Mouse (Mus musculus): ENCODE results near the gene Cmtm2b. TPM values are rescaled to one million over a fixed set of nuclear protein-coding genes. Genes with fewer than 3 reads are reported as not detected.

Cmtm2b gene
- total RNA-seq, 1 experiment = not detected

- Histone ChIP-seq H3K27ac (ENCODE audit: insufficient read depth, low read depth, low read length, poor library complexity, severe bottlenecking) (no peak overlapping the region), H3K9me3 (ENCODE audit: control insufficient read depth, insufficient read depth, low read depth, low read length) (no peaks in the 10 kb centered on the region), H3K36me3 (ENCODE audit: control insufficient read depth, insufficient read depth, low read length, poor library complexity, severe bottlenecking) (no peaks in the 10 kb centered on the region; the same call in 1 of the 2 replicates), H3K4me3 (ENCODE audit: insufficient read depth in 1 of 2, low read depth in 1 of 2, low read length in 2 of 2, poor library complexity in 1 of 2, severe bottlenecking in 1 of 2) (no peak overlapping the region), H3K4me1 (ENCODE audit: control insufficient read depth in 2 of 2, insufficient read depth in 2 of 2, low read length in 2 of 2, poor library complexity in 1 of 2) (peaks cover 5 to 21% of the 10 kb centered on the region in 2 experiments), H3K9ac (ENCODE audit: insufficient read depth, low read depth, low read length, poor library complexity, severe bottlenecking) (no peak overlapping the region)
- TF ChIP-seq MAFK (IDR thresholded peaks at IDR 0.05; ENCODE audit: insufficient read depth, low read depth, low read length) = no peak
- TF ChIP-seq CHD2 (IDR thresholded peaks at IDR 0.05; ENCODE audit: low read depth, low read length) = no peak
- TF ChIP-seq HCFC1 (IDR thresholded peaks at IDR 0.05; ENCODE audit: borderline replicate concordance, insufficient read depth, low read length) = no peak
- no peak for TF ChIP-seq ZNF384 (IDR thresholded peaks at IDR 0.05; ENCODE audit: low read depth, low read length)
- DNase-seq (ENCODE audit: low read depth, low spot score) = no peak
- in situ Hi-C loops (cut with MboI; ENCODE audit: low sequenced_read_pairs in 2 of 2, unreplicated experiment in 2 of 2) = no loop called here
Measured at GRCm38 (mm10) chr8:104376669-104377068, 54.6 kb downstream of the Cmtm2b start.

GRCm38 (mm10) chr8:104379301-104379836 lies 57.3 kb downstream of the Cmtm2b start:
- no peak overlapping the region for H3K9ac ChIP-seq (ENCODE audit: insufficient read depth, low read depth, low read length, poor library complexity, severe bottlenecking)
- H3K36me3 ChIP-seq (ENCODE audit: control insufficient read depth, insufficient read depth, low read length, poor library complexity, severe bottlenecking) = no peaks in the 10 kb centered on the region
- no peak for TF ChIP-seq ZNF384 (IDR thresholded peaks at IDR 0.05; ENCODE audit: low read depth, low read length)
- TF ChIP-seq CHD2 (IDR thresholded peaks at IDR 0.05; ENCODE audit: low read depth, low read length) = no peak
- TF ChIP-seq MAFK (IDR thresholded peaks at IDR 0.05; ENCODE audit: insufficient read depth, low read depth, low read length) = no peak
- no peak for TF ChIP-seq ZC3H11A (IDR thresholded peaks at IDR 0.05; ENCODE audit: borderline replicate concordance, low read depth, low read length)
- no peak for TF ChIP-seq HCFC1 (IDR thresholded peaks at IDR 0.05; ENCODE audit: borderline replicate concordance, insufficient read depth, low read length)
- no peak overlapping the region for H3K27ac ChIP-seq (ENCODE audit: insufficient read depth, low read depth, low read length, poor library complexity, severe bottlenecking)
- H3K4me3 ChIP-seq (ENCODE audit: insufficient read depth in 1 of 2, low read depth in 1 of 2, low read length in 2 of 2, poor library complexity in 1 of 2, severe bottlenecking in 1 of 2) = no peak overlapping the region
- in situ Hi-C loops (cut with MboI; ENCODE audit: low sequenced_read_pairs in 2 of 2, unreplicated experiment in 2 of 2) = no loop called here
- no peaks in the 10 kb centered on the region for H3K9me3 ChIP-seq (ENCODE audit: control insufficient read depth, insufficient read depth, low read depth, low read length)
- DNase-seq (ENCODE audit: low read depth, low spot score) = no peak
- peaks cover 5 to 17% of the 10 kb centered on the region in 2 experiments for H3K4me1 ChIP-seq (ENCODE audit: control insufficient read depth in 2 of 2, insufficient read depth in 2 of 2, low read length in 2 of 2, poor library complexity in 1 of 2)

DNA sequence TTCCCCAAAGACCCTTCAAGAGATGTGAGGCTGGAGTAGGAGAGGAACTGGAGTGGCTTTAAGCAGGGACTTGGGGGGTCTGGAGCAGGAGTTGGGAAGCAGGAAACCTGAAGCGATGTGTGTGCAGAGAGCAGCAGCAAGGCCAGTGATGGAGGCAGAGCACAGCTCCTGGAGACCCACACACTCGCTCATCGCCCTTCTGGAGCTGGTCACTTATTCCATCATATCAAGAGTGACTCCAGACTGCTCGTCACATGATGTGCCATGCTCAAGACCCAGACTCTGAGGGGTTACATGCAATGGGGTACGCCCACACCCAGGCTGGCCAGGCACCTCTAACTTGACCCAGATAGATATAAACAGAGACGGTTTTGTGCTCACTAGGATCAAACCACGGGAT lies 58.2 kb downstream of the Cmtm2b start:
- in situ Hi-C loops (cut with MboI; ENCODE audit: low sequenced_read_pairs in 2 of 2, unreplicated experiment in 2 of 2) = no loop called here
- Histone ChIP-seq H3K36me3 (ENCODE audit: control insufficient read depth, insufficient read depth, low read length, poor library complexity, severe bottlenecking) (no peaks in the 10 kb centered on the region), H3K4me1 (ENCODE audit: control insufficient read depth in 2 of 2, insufficient read depth in 2 of 2, low read length in 2 of 2, poor library complexity in 1 of 2) (peaks cover 5 to 17% of the 10 kb centered on the region in 2 experiments), H3K9me3 (ENCODE audit: control insufficient read depth, insufficient read depth, low read depth, low read length) (no peaks in the 10 kb centered on the region), H3K4me3 (ENCODE audit: insufficient read depth in 1 of 2, low read depth in 1 of 2, low read length in 2 of 2, poor library complexity in 1 of 2, severe bottlenecking in 1 of 2) (no peak overlapping the region), H3K27ac (ENCODE audit: insufficient read depth, low read depth, low read length, poor library complexity, severe bottlenecking) (no peak overlapping the region), H3K9ac (ENCODE audit: insufficient read depth, low read depth, low read length, poor library complexity, severe bottlenecking) (0 out of 2 replicates have a peak overlapping the region, but pooled peaks have one; percentile 10)
- no peak for DNase-seq (ENCODE audit: low read depth, low spot score)
- TF ChIP-seq ZC3H11A (IDR thresholded peaks at IDR 0.05; ENCODE audit: borderline replicate concordance, low read depth, low read length) (no peak), ZNF384 (IDR thresholded peaks at IDR 0.05; ENCODE audit: low read depth, low read length) (no peak), HCFC1 (IDR thresholded peaks at IDR 0.05; ENCODE audit: borderline replicate concordance, insufficient read depth, low read length) (no peak), MAFK (IDR thresholded peaks at IDR 0.05; ENCODE audit: insufficient read depth, low read depth, low read length) (no peak), CHD2 (IDR thresholded peaks at IDR 0.05; ENCODE audit: low read depth, low read length) (no peak)

Other genes with a start within 250 kb of the Cmtm2b start
- 0.16 and 2.0 TPM in 2 replicates for gene Cdh5, start 220.6 kb upstream of the Cmtm2b start, total RNA-seq (2012; rRNA removed)
- gene Bean1, start 151.8 kb upstream of the Cmtm2b start, total RNA-seq (2012; rRNA removed) = 0.09 and 0.11 TPM in 2 replicates
- gene Tk2, start 73.7 kb upstream of the Cmtm2b start, total RNA-seq (2012; rRNA removed) = 8.7 and 9.8 TPM in 2 replicates
- gene Cklf, start 71.4 kb upstream of the Cmtm2b start, total RNA-seq (2012; rRNA removed) = 33.0 and 42.7 TPM in 2 replicates
- gene Cmtm2a, start 29.0 kb upstream of the Cmtm2b start, total RNA-seq (2012; rRNA removed) = not detected in 2 replicates
- not detected in 2 replicates for gene Gm45711, start 12.1 kb upstream of the Cmtm2b start, total RNA-seq (2012; rRNA removed)
- not detected in 2 replicates for gene Cmtm1, start 12.1 kb upstream of the Cmtm2b start, total RNA-seq (2012; rRNA removed)
- not detected in 2 replicates for gene Gm11020, start 663 bp upstream of the Cmtm2b start, total RNA-seq (2012; rRNA removed)
- gene Cmtm3, start 17.2 kb downstream of the Cmtm2b start, total RNA-seq (2012; rRNA removed) = 8.0 and 12.6 TPM in 2 replicates
- 20.5 and 21.3 TPM in 2 replicates for gene Cmtm4, start 73.6 kb downstream of the Cmtm2b start, total RNA-seq (2012; rRNA removed)
- gene Dync1li2, start 120.8 kb downstream of the Cmtm2b start, total RNA-seq (2012; rRNA removed) = 27.5 and 28.9 TPM in 2 replicates
- gene Terb1, start 187.7 kb downstream of the Cmtm2b start, total RNA-seq (2012; rRNA removed) = 0.26 and 0.45 TPM in 2 replicates
- 29.9 and 42.8 TPM in 2 replicates for gene Nae1, start 212.4 kb downstream of the Cmtm2b start, total RNA-seq (2012; rRNA removed)
- gene Car7, start 212.5 kb downstream of the Cmtm2b start, total RNA-seq (2012; rRNA removed) = 0.90 and 1.1 TPM in 2 replicates